Mouse (Mus musculus): ENCODE results near the gene Ccl27b. TPM values are rescaled to one million over a fixed set of nuclear protein-coding genes. Genes with fewer than 3 reads are reported as not detected.
"Not testable (repeated sequence)": the region's sequence is repeated elsewhere in the genome, so short reads cannot be mapped to it uniquely, and the experiment has no call there.

Gene Ccl27b
- polyA plus RNA-seq, 1 experiment from 2014 or later, result not detected

- not testable (repeated sequence) for H3K4me3 ChIP-seq (ENCODE audit: low read depth, low read length); H3K27me3 ChIP-seq (ENCODE audit: control insufficient read depth, insufficient read depth, low read length); H3K27ac ChIP-seq (replicated peaks); H3K4me1 ChIP-seq (replicated peaks; ENCODE audit: control insufficient read depth, insufficient read depth); H3K9ac ChIP-seq (ENCODE audit: low read length); DNase-seq (ENCODE audit: low spot score); H3K36me3 ChIP-seq (ENCODE audit: control insufficient read depth, insufficient read depth, low read length); ATAC-seq (ENCODE audit: low FRiP score, low TSS enrichment); H3K9me3 ChIP-seq (ENCODE audit: control insufficient read depth, low read length); H3K4me2 ChIP-seq (replicated peaks; ENCODE audit: low read depth)
- no CpG with 5 or more reads among the region's 18 CpGs for WGBS
Observed at GRCm38 (mm10) chr4:42682183-42682524, 27.1 kb downstream of the Ccl27b start.

Other genes with a start within 250 kb of the Ccl27b start
- not detected in 2 replicates for gene Gm21586, start 215.9 kb upstream of the Ccl27b start, polyA plus RNA-seq (2015; fragmentation: Nextera tagmentation; extraction: Ambion mirVana)
- gene Gm2163, start 188.5 kb upstream of the Ccl27b start, polyA plus RNA-seq (2015; fragmentation: Nextera tagmentation; extraction: Ambion mirVana), result 0.05 TPM in 1 of 2 replicates, not detected in the other
- gene Fam205a2, start 127.1 kb upstream of the Ccl27b start, polyA plus RNA-seq (2015; fragmentation: Nextera tagmentation; extraction: Ambion mirVana), result not detected in 2 replicates
- gene Gm10591, start 43.1 kb upstream of the Ccl27b start, polyA plus RNA-seq (2015; fragmentation: Nextera tagmentation; extraction: Ambion mirVana), result 0.42 TPM in 1 of 2 replicates, not detected in the other
- 0.23 and 0.39 TPM in 2 replicates for gene Gm2564, start 25.5 kb upstream of the Ccl27b start, polyA plus RNA-seq (2015; fragmentation: Nextera tagmentation; extraction: Ambion mirVana)
- not detected in 2 replicates for gene Il11ra2, start 6.6 kb downstream of the Ccl27b start, polyA plus RNA-seq (2015; fragmentation: Nextera tagmentation; extraction: Ambion mirVana)
- gene 4930578G10Rik, start 80.3 kb downstream of the Ccl27b start, polyA plus RNA-seq (2015; fragmentation: Nextera tagmentation; extraction: Ambion mirVana), result 0.17 TPM in 1 of 2 replicates, not detected in the other
- not detected in 2 replicates for gene Ccl19, start 101.3 kb downstream of the Ccl27b start, polyA plus RNA-seq (2015; fragmentation: Nextera tagmentation; extraction: Ambion mirVana)
- gene Ccl21a, start 118.7 kb downstream of the Ccl27b start, polyA plus RNA-seq (2015; fragmentation: Nextera tagmentation; extraction: Ambion mirVana), result 30.2 and 31.7 TPM in 2 replicates
- not detected in 2 replicates for gene Fam205a1, start 198.6 kb downstream of the Ccl27b start, polyA plus RNA-seq (2015; fragmentation: Nextera tagmentation; extraction: Ambion mirVana)
- gene Gm12394, start 201.5 kb downstream of the Ccl27b start, polyA plus RNA-seq (2015; fragmentation: Nextera tagmentation; extraction: Ambion mirVana), result 0.07 and 0.12 TPM in 2 replicates
- 0.11 TPM in 2 replicates for gene Fam205c, start 219.0 kb downstream of the Ccl27b start, polyA plus RNA-seq (2015; fragmentation: Nextera tagmentation; extraction: Ambion mirVana)

Measured in stomach, postnatal 0 days (tissue).